Mouse (Mus musculus): ENCODE measurements around the gene Phlpp1. TPM values are rescaled to one million over a fixed set of nuclear protein-coding genes. Genes with fewer than 3 reads are reported as not detected.

Gene Phlpp1
- polyA plus RNA-seq, 1 experiment from 2014 or later = 4.2 TPM

DNA sequence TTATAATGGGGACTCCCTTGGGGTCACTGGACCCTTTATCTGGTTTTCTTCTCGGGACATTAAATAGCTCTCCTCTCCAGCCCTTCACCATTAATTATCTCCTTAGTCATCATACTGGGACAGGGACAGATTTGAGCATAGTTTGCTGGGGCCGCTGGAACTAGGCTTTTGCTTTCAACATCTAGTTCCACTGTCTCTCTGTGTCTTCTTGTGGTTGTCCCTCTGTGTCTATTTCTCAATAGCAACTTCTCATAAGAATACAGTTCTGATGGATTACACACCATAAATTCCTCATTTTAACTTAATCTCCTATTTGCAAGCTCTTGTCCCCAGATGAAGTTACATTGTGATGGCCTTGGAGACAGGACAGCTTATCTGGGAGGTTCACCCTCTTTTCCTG lies 262.0 kb downstream of the Phlpp1 start:
- H3K4me1 ChIP-seq (replicated peaks) = no peaks in the 10 kb centered on the region
- H3K4me3 ChIP-seq = no peak overlapping the region
- H3K9me3 ChIP-seq (replicated peaks) = no peaks in the 10 kb centered on the region
- H3K9ac ChIP-seq = no peak overlapping the region
- H3K27ac ChIP-seq = no peak overlapping the region
- no peak for ATAC-seq (replicated peaks; ENCODE audit: insufficient number of reproducible peaks, insufficient read depth, low FRiP score, low read depth)
- H3K27me3 ChIP-seq = no peaks in the 10 kb centered on the region
- 54% methylated on average over 2 of the region's 2 CpGs for WGBS
- no peaks in the 10 kb centered on the region for H3K36me3 ChIP-seq
- no peak overlapping the region for H3K4me2 ChIP-seq

Other genes starting within 250 kb of the Phlpp1 start
- 1.7 and 2.3 TPM in 2 replicates for gene Zcchc2, start 181.3 kb upstream of the Phlpp1 start, polyA plus RNA-seq (2015; fragmentation: Nextera tagmentation; extraction: Ambion mirVana)

Measured in heart, embryonic 15.5 days (tissue).